Mouse (Mus musculus) MEL (cell line): ENCODE data around the gene Slc6a16. TPM values are rescaled to one million over a fixed set of nuclear protein-coding genes. Genes with fewer than 3 reads are reported as not detected.

ENCODE experiments used
- DNase-seq: peaks from one replicate; pipeline ENCODE4 v3.0.0; 2011; ENCODE audit warnings: low read depth, low spot score
- H3K27ac ChIP-seq: 2 replicates; pipeline ENCODE4 v1.5.1; 2012; ENCODE audit warnings: low read depth, mild to moderate bottlenecking, control low read depth, low read length, moderate library complexity; ENCODE audit not compliant: control insufficient read depth
- H3K27me3 ChIP-seq, 2 experiments: fragments of 150-350 bp in 1 of 2; sonication (generic) in 1 of 2; 2 replicates each; pipeline ENCODE4 v1.6.1; 2012; ENCODE audit warnings: low read length in 2 of 2, mild to moderate bottlenecking in 2 of 2, improper control_type of control experiment in 1 of 2, moderate library complexity in 1 of 2; ENCODE audit not compliant: insufficient read depth in 2 of 2, control insufficient read depth in 1 of 2
- H3K36me3 ChIP-seq, 2 experiments: 2 replicates each; pipeline ENCODE4 v1.6.1; 2012 to 2014; ENCODE audit warnings: low read length in 2 of 2, improper control_type of control experiment in 1 of 2, inconsistent platforms in 1 of 2, mild to moderate bottlenecking in 1 of 2; ENCODE audit not compliant: insufficient read depth in 2 of 2, control insufficient read depth in 1 of 2
- H3K4me1 ChIP-seq, 2 experiments: fragments of 150-350 bp in 1 of 2; sonication (generic) in 1 of 2; 2 replicates each; pipeline ENCODE4 v1.6.1; 2012; ENCODE audit warnings: low read length in 2 of 2, improper control_type of control experiment in 1 of 2, mild to moderate bottlenecking in 1 of 2; ENCODE audit not compliant: insufficient read depth in 2 of 2, control insufficient read depth in 1 of 2
- H3K4me3 ChIP-seq, 2 experiments: fragments of 150-350 bp in 1 of 2; sonication (generic) in 1 of 2; 2 replicates each; pipeline ENCODE4 v1.5.1; 2012; ENCODE audit warnings: low read depth in 2 of 2, low read length in 2 of 2, mild to moderate bottlenecking in 2 of 2, moderate library complexity in 2 of 2, control low read depth in 1 of 2, improper control_type of control experiment in 1 of 2; ENCODE audit not compliant: control insufficient read depth in 1 of 2, insufficient read depth in 1 of 2
- H3K79me2 ChIP-seq: 2 replicates; pipeline ENCODE4 v1.6.1; 2012; ENCODE audit warnings: mild to moderate bottlenecking, low read length, moderate library complexity; ENCODE audit not compliant: control insufficient read depth, poor library complexity, insufficient read depth
- H3K9ac ChIP-seq: 2 replicates; pipeline ENCODE4 v1.6.1; 2012; ENCODE audit warnings: low read depth, mild to moderate bottlenecking, control low read depth, low read length, moderate library complexity; ENCODE audit not compliant: control insufficient read depth, poor library complexity, severe bottlenecking
- H3K9me3 ChIP-seq: fragments of 150-350 bp; sonication (generic); replicated peaks from 2 replicates; pipeline ENCODE4 v1.6.1; 2012; ENCODE audit warnings: mild to moderate bottlenecking, low read length, improper control_type of control experiment, moderate library complexity; ENCODE audit not compliant: insufficient read depth
- BHLHE40 ChIP-seq: IDR thresholded peaks from 2 replicates; pipeline ENCODE4 v1.6.1; 2012; ENCODE audit warnings: low read depth, mild to moderate bottlenecking, inconsistent platforms, low read length, improper control_type of control experiment, borderline replicate concordance
- CHD1 ChIP-seq: IDR thresholded peaks from 2 replicates; pipeline ENCODE4 v1.6.1; 2012; ENCODE audit warnings: low read depth, mild to moderate bottlenecking, inconsistent platforms, low read length, improper control_type of control experiment
- CTCF ChIP-seq, 3 experiments: IDR thresholded peaks in 2 of 3; conservative IDR thresholded peaks in 1 of 3; 2 replicates each; pipeline ENCODE4 v1.5.1; 2011 to 2012; ENCODE audit warnings: low read length in 3 of 3, low read depth in 2 of 3, mild to moderate bottlenecking in 2 of 3, improper control_type of control experiment in 1 of 3, inconsistent platforms in 1 of 3, mixed read lengths in 1 of 3, moderate library complexity in 1 of 3; ENCODE audit not compliant: control insufficient read depth in 1 of 3, insufficient read depth in 1 of 3, poor library complexity in 1 of 3, severe bottlenecking in 1 of 3
- ELF1 ChIP-seq: IDR thresholded peaks from 2 replicates; pipeline ENCODE4 v1.6.1; 2014; ENCODE audit warnings: low read depth, mild to moderate bottlenecking, inconsistent platforms, low read length, improper control_type of control experiment, moderate library complexity
- EP300 ChIP-seq, 2 experiments: IDR thresholded peaks; 2 replicates each; pipeline ENCODE4 v1.6.1; 2011; ENCODE audit warnings: improper control_type of control experiment in 2 of 2, low read length in 2 of 2, low read depth in 1 of 2, mild to moderate bottlenecking in 1 of 2
- ETS1 ChIP-seq: IDR thresholded peaks from 2 replicates; pipeline ENCODE4 v1.6.1; 2012; ENCODE audit warnings: low read depth, mild to moderate bottlenecking, inconsistent platforms, low read length, improper control_type of control experiment, moderate library complexity
- GABPA ChIP-seq: IDR thresholded peaks from 2 replicates; pipeline ENCODE4 v1.6.1; 2012; ENCODE audit warnings: low read depth, mild to moderate bottlenecking, inconsistent platforms, low read length, improper control_type of control experiment, moderate library complexity
- HCFC1 ChIP-seq: IDR thresholded peaks from 2 replicates; pipeline ENCODE4 v1.6.1; 2012; ENCODE audit warnings: low read depth, mild to moderate bottlenecking, inconsistent platforms, low read length, improper control_type of control experiment, moderate library complexity
- JUND ChIP-seq: IDR thresholded peaks from 2 replicates; pipeline ENCODE4 v1.6.1; 2011; ENCODE audit warnings: low read depth, mild to moderate bottlenecking, improper control_type of control experiment, low read length
- KAT2A ChIP-seq: conservative IDR thresholded peaks from 2 replicates; pipeline ENCODE4 v1.6.1; 2012; ENCODE audit warnings: low read depth, low read length, improper control_type of control experiment, inconsistent platforms
- MAFK ChIP-seq: IDR thresholded peaks from 2 replicates; pipeline ENCODE4 v1.6.1; 2011; ENCODE audit warnings: low read depth, mild to moderate bottlenecking, low read length, improper control_type of control experiment, borderline replicate concordance
- MAZ ChIP-seq: IDR thresholded peaks from 2 replicates; pipeline ENCODE4 v1.6.1; 2012; ENCODE audit warnings: low read depth, mild to moderate bottlenecking, inconsistent platforms, low read length, improper control_type of control experiment
- MEF2A ChIP-seq: IDR thresholded peaks from 2 replicates; pipeline ENCODE4 v1.6.1; 2014; ENCODE audit warnings: low read depth, mild to moderate bottlenecking, inconsistent platforms, low read length, improper control_type of control experiment; ENCODE audit not compliant: poor library complexity, insufficient replicate concordance, severe bottlenecking; ENCODE audit errors: extremely low read depth
- MXI1 ChIP-seq: IDR thresholded peaks from 2 replicates; pipeline ENCODE4 v1.6.1; 2011; ENCODE audit warnings: mild to moderate bottlenecking, low read depth, low read length, improper control_type of control experiment
- MYB ChIP-seq: IDR thresholded peaks from 2 replicates; pipeline ENCODE4 v1.6.1; 2011; ENCODE audit warnings: mild to moderate bottlenecking, low read depth, low read length, improper control_type of control experiment
- MYC ChIP-seq: IDR thresholded peaks from 2 replicates; pipeline ENCODE4 v1.6.1; 2011; ENCODE audit warnings: low read depth, mild to moderate bottlenecking, low read length, improper control_type of control experiment, moderate library complexity
- NELFE ChIP-seq: IDR thresholded peaks from 2 replicates; pipeline ENCODE4 v1.6.1; 2011; ENCODE audit warnings: low read depth, low read length, improper control_type of control experiment
- POLR2AphosphoS5 ChIP-seq: IDR thresholded peaks from 2 replicates; pipeline ENCODE4 v1.6.1; 2012; ENCODE audit warnings: low read depth, borderline replicate concordance, mild to moderate bottlenecking, inconsistent platforms, low read length, moderate library complexity, mixed read lengths
- RAD21 ChIP-seq: IDR thresholded peaks from 2 replicates; pipeline ENCODE4 v1.6.1; 2011; ENCODE audit warnings: mild to moderate bottlenecking, low read depth, low read length, improper control_type of control experiment
- RCOR1 ChIP-seq: IDR thresholded peaks from 2 replicates; pipeline ENCODE4 v1.6.1; 2012; ENCODE audit warnings: low read depth, mild to moderate bottlenecking, inconsistent platforms, low read length, improper control_type of control experiment
- TAL1 ChIP-seq: IDR thresholded peaks from 2 replicates; pipeline ENCODE4 v1.6.1; 2012; ENCODE audit warnings: mild to moderate bottlenecking, inconsistent platforms, low read length, moderate library complexity, mixed read lengths
- TBP ChIP-seq: IDR thresholded peaks from 2 replicates; pipeline ENCODE4 v1.8.0; 2011; ENCODE audit warnings: low read depth, low read length, improper control_type of control experiment
- TCF12 ChIP-seq: IDR thresholded peaks from 2 replicates; pipeline ENCODE4 v1.6.1; 2014; ENCODE audit warnings: low read depth, mild to moderate bottlenecking, inconsistent platforms, low read length, improper control_type of control experiment, moderate library complexity
- USF2 ChIP-seq, 2 experiments: IDR thresholded peaks; 2 replicates each; pipeline ENCODE4 v1.6.1; 2011 to 2012; ENCODE audit warnings: improper control_type of control experiment in 2 of 2, low read length in 2 of 2, borderline replicate concordance in 1 of 2, inconsistent platforms in 1 of 2, low read depth in 1 of 2, mild to moderate bottlenecking in 1 of 2; ENCODE audit not compliant: insufficient read depth in 1 of 2
- ZC3H11A ChIP-seq: IDR thresholded peaks from 2 replicates; pipeline ENCODE4 v1.6.1; 2012; ENCODE audit warnings: low read depth, mild to moderate bottlenecking, inconsistent platforms, low read length, improper control_type of control experiment
- ZKSCAN1 ChIP-seq: IDR thresholded peaks from 2 replicates; pipeline ENCODE4 v1.6.1; 2012; ENCODE audit warnings: low read depth, mild to moderate bottlenecking, inconsistent platforms, low read length, improper control_type of control experiment, moderate library complexity
- ZMIZ1 ChIP-seq: IDR thresholded peaks from 2 replicates; pipeline ENCODE4 v1.6.1; 2012; ENCODE audit warnings: low read depth, mild to moderate bottlenecking, inconsistent platforms, low read length, improper control_type of control experiment, moderate library complexity
- ZNF384 ChIP-seq: IDR thresholded peaks from 2 replicates; pipeline ENCODE4 v1.6.1; 2012; ENCODE audit warnings: low read depth, mild to moderate bottlenecking, inconsistent platforms, low read length, improper control_type of control experiment
- polyA plus RNA-seq, 2 experiments: library from polyadenylated mRNA; stranded (reverse) in 1 of 2; unstranded in 1 of 2; fragments of >175 nt in 1 of 2; fragments of >200 nt in 1 of 2; gene quantifications; 2 replicates each; pipeline versions ENCODE4 v1.2.1 to v1.2.4; 2012; ENCODE audit warnings: low replicate concordance in 2 of 2, low read depth in 1 of 2; ENCODE audit not compliant: insufficient read length in 2 of 2, insufficient read depth in 1 of 2, missing spikeins in 1 of 2
- total RNA-seq: library from RNA; depleted of rRNA; stranded (reverse); fragments of 300-350 nt; gene quantifications from 2 replicates; pipeline ENCODE4 v1.2.3, GENCODE M21; 2012

Slc6a16 gene
- total and polyA plus RNA-seq, 3 experiments = not detected

- TF ChIP-seq ETS1 = peak; percentile 33; the same call in 1 of the 2 replicates
- TF ChIP-seq USF2 (IDR thresholded peaks at IDR 0.05; ENCODE audit: borderline replicate concordance in 1 of 2, insufficient read depth in 1 of 2, low read depth in 1 of 2, low read length in 2 of 2) = no peak
Observed at GRCm38 (mm10) chr7:45305275-45305674, 64.4 kb downstream of the Slc6a16 start (continued).

- no peaks in the 10 kb centered on the region for H3K79me2 ChIP-seq
- H3K4me3 ChIP-seq = no peak overlapping the region
- peaks cover 0 to 3% of the 10 kb centered on the region in 2 experiments; a peak in 1 of 4 replicates for H3K36me3 ChIP-seq
- TF ChIP-seq NELFE = no peak
- H3K27ac ChIP-seq = no peak overlapping the region
- no peaks in the 10 kb centered on the region for H3K27me3 ChIP-seq
- H3K9me3 ChIP-seq = no peaks in the 10 kb centered on the region
- peaks cover 0 to 7% of the 10 kb centered on the region in 2 experiments; a peak in 2 of 4 replicates for H3K4me1 ChIP-seq
- H3K9ac ChIP-seq = no peak overlapping the region
- peak; percentile 36 for DNase-seq
Observed at GRCm38 (mm10) chr7:45308551-45309240, 67.8 kb downstream of the Slc6a16 start.

GRCm38 (mm10) chr7:45309455-45309854, 68.6 kb downstream of the Slc6a16 start:
- Histone ChIP-seq H3K4me1 (peaks cover 0 to 7% of the 10 kb centered on the region in 2 experiments; a peak in 2 of 4 replicates), H3K27ac (no peak overlapping the region), H3K9me3 (no peaks in the 10 kb centered on the region), H3K27me3 (no peaks in the 10 kb centered on the region), H3K9ac (no peak overlapping the region), H3K79me2 (no peaks in the 10 kb centered on the region), H3K36me3 (peaks cover 0 to 3% of the 10 kb centered on the region in 2 experiments; a peak in 1 of 4 replicates), H3K4me3 (no peak overlapping the region)
- DNase-seq = peak; percentile 82
- TF ChIP-seq ZNF384 = no peak
- TF ChIP-seq TCF12 = no peak
- TF ChIP-seq BHLHE40 = peak; percentile 40; the same call in 1 of the 2 replicates
- TF ChIP-seq ELF1 = no peak
- TF ChIP-seq HCFC1 = 0 out of 2 replicates have a peak, but pooled peaks have one; percentile 30
- TF ChIP-seq RCOR1 = no peak
- no peak for TF ChIP-seq MYC
- TF ChIP-seq ZMIZ1 = no peak
- no peak for TF ChIP-seq KAT2A
- TF ChIP-seq CHD1 = no peak
- TF ChIP-seq MAFK = no peak
- TF ChIP-seq MYB = no peak
- TF ChIP-seq TBP = no peak
- no peak for TF ChIP-seq MEF2A
- peak; percentile 71 to 89 (median 88) for TF ChIP-seq CTCF (IDR thresholded peaks at IDR 0.05 in 2 of 3, conservative IDR thresholded peaks at IDR 0.05 in 1 of 3; ENCODE audit: control insufficient read depth in 1 of 3, insufficient read depth in 1 of 3, low read depth in 2 of 3, low read length in 3 of 3, poor library complexity in 1 of 3, severe bottlenecking in 1 of 3)
- TF ChIP-seq GABPA = no peak
- TF ChIP-seq JUND = no peak
- no peak for TF ChIP-seq MAZ
- no peak for TF ChIP-seq POLR2AphosphoS5
- TF ChIP-seq TAL1 = no peak
- TF ChIP-seq RAD21 = peak; percentile 70
- TF ChIP-seq EP300 (IDR thresholded peaks at IDR 0.05; ENCODE audit: low read depth in 1 of 2, low read length in 2 of 2) = no peak
- TF ChIP-seq MXI1 = no peak
- TF ChIP-seq ZC3H11A = peak; percentile 62
- TF ChIP-seq ZKSCAN1 = no peak
